Mouse (Mus musculus): ENCODE results near the gene Lasp1.

DNA sequence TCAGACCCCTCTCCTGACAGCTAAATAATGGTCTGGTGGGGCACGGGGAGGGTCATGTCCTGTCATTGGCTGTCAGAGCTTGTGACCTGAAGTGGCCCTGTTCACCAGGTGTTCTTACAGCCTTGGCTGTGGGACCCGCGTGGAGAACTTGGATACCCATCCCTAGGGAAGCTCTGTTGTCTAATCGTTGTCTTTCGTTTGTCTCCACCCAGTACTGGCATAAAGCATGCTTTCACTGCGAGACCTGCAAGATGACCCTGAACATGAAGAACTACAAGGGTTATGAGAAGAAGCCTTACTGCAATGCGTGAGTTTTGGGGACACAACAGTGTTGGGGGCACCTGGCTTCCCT is 7.8 kb downstream of the Lasp1 start:
- TF ChIP-seq CTCF (IDR thresholded peaks at IDR 0.05; ENCODE audit: extremely low read depth, insufficient read length, insufficient replicate concordance, low read depth, low read length) (no peak), POLR2A (IDR thresholded peaks at IDR 0.05; ENCODE audit: low read depth, low read length) (no peak)

Measured in small intestine, adult 2 months (tissue).